Mouse (Mus musculus) kidney, embryonic 15.5 days (tissue): ENCODE results near the gene Rag2. TPM values are rescaled to one million over a fixed set of nuclear protein-coding genes. Genes with fewer than 3 reads are reported as not detected.
A peak's percentile ranks its signal among the peaks of the same experiment; 100 is the strongest.

Experiments
- ATAC-seq: fragments of 200-750 bp; cut with Nextera tagmentation; replicated peaks from 2 replicates; pipeline ENCODE4 v1.8.0; 2017; ENCODE audit warnings: moderate TSS enrichment; ENCODE audit not compliant: low FRiP score
- H3K27ac ChIP-seq: fragments of 300-500 bp; sonication (generic); 2 replicates; pipeline ENCODE4 v1.5.1; 2015; ENCODE audit warnings: mild to moderate bottlenecking, inconsistent platforms
- H3K27me3 ChIP-seq: fragments of 300-500 bp; sonication (generic); 2 replicates; pipeline ENCODE4 v1.6.1; 2015; ENCODE audit warnings: inconsistent platforms
- H3K36me3 ChIP-seq: fragments of 300-500 bp; sonication (generic); 2 replicates; pipeline ENCODE4 v1.6.1; 2015; ENCODE audit warnings: inconsistent platforms
- H3K4me1 ChIP-seq: fragments of 300-500 bp; sonication (generic); 2 replicates; pipeline ENCODE4 v1.6.1; 2015; ENCODE audit warnings: inconsistent platforms
- H3K4me2 ChIP-seq: fragments of 300-500 bp; sonication (generic); 2 replicates; pipeline ENCODE4 v1.6.1; 2015; ENCODE audit warnings: moderate library complexity, mild to moderate bottlenecking, inconsistent platforms
- H3K4me3 ChIP-seq: fragments of 300-500 bp; sonication (generic); replicated peaks from 2 replicates; pipeline ENCODE4 v1.5.1; 2015; ENCODE audit warnings: mild to moderate bottlenecking, inconsistent platforms
- H3K9ac ChIP-seq: fragments of 300-500 bp; sonication (generic); 2 replicates; pipeline ENCODE4 v1.6.1; 2015; ENCODE audit warnings: mild to moderate bottlenecking, inconsistent platforms
- H3K9me3 ChIP-seq: fragments of 300-500 bp; sonication (generic); replicated peaks from 2 replicates; pipeline ENCODE4 v1.6.1; 2016; ENCODE audit warnings: inconsistent platforms
- WGBS: fragments of 180-500 bp; shearing (Covaris S2); methylation state at CpG from one replicate; pipeline ENCODE4 v1.1.7; 2015; ENCODE audit warnings: mixed read lengths; 5-methylcytosine and 5-hydroxymethylcytosine counted together
- polyA plus RNA-seq: library from polyadenylated mRNA; unstranded; fragments of >200 nt; fragmentation: Nextera tagmentation; extraction: Ambion mirVana; gene quantifications from 2 replicates; pipeline ENCODE4 v1.2.1, GENCODE M21; 2015

Rag2 gene
- polyA plus RNA-seq, 1 experiment from 2014 or later, result 0.10 TPM

DNA sequence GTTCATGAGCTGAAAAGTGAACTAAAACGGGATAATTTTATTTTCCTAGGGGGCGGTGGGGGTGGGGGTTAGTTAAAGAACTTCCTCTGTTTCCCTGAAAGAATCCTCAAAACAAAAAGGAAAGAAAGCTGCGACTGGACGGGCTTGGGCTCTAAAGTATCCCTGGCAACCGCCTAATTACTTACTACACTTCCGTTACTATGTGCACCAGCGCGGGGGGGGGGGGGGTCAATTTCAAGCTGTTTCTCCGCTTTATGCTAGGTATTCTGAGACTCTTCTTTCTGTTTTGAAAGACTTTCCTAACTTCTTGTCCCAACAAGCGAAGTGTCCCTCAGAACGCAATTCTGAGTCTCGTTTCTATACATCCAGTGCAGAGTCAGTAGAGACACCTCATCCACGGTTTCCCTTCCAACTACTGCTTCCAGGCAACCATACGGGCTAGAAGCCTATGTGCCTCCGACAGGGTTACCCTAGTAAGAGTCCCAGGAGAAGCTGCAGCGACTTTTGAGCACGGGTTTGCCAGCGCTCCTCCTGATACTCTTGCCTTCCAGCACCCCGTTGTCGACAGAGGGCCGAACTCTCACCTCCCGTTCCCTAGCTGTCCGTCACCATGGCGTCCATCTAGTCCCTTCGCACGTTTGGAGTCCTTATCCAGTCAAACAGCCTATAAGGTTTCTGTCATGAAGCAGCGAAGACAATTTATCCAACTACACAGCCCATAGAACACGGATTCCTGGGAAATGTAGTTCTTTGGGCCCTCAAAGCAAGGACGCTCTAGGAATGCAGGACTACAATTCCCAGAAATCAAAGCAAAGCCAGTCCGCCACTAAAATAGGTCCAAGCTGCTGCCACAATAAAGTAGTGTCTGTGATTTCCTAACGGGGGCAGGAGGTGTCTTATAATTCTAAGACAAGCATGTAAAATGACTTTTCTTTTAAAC is 4.0 kb downstream of the Rag2 start:
- ATAC-seq, result peak; percentile 99
- Histone ChIP-seq H3K27me3 (no peaks in the 10 kb centered on the region), H3K9ac (peak overlapping the region; percentile 61), H3K27ac (peak overlapping the region; percentile 92), H3K36me3 (no peaks in the 10 kb centered on the region), H3K4me3 (peak overlapping the region; percentile 76), H3K4me1 (peaks cover 10% of the 10 kb centered on the region; the same call in 1 of the 2 replicates), H3K4me2 (peak overlapping the region; percentile 72), H3K9me3 (no peaks in the 10 kb centered on the region)
- WGBS, result under 1% methylated on average over 31 of the region's 31 CpGs

DNA sequence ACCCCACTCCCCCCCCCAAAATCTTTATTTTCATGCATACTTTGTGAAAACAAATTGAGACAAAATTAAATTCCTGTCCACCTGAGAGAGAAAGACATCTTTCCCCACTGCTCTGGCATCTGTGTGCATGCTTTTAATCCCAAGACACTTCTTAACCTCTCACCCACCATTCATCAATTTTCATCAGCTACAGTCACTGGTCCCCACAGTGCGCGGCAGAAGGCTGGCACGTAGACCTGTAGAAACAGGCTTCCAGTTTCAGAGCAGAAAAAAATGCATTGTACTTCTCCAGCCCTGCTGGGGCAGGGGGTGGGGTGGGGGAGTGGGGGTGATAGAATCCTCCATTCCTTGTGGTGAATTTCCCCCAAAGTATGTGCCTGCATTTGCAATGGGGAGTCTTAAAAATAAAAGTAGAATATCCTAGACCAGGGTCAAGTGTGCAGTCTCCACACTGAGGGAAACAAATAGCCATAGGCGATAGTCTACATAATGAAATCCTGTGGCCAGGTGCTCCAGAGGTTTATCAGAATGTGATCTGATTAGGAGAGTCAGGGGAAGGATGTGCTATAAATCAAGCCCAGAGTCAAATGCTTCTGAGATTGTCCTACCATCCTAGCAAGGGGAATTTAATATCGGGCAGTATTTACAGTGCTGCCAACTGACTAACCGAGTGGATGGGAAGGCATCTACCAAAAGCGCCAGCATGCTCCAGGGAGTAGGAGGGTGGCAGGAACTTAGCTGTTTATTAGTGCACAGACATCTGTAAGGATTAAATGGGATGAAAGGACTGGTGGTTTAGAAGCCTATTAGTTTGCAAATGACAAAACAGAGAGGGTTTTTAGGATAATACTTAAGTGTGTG is 14.7 kb downstream of the Rag2 start:
- 26% methylated on average over 7 of the region's 7 CpGs for WGBS
- H3K9me3 ChIP-seq, result no peaks in the 10 kb centered on the region
- no peak for ATAC-seq
- no peak overlapping the region for H3K27ac ChIP-seq
- H3K4me1 ChIP-seq, result peaks cover 5% of the 10 kb centered on the region; the same call in 1 of the 2 replicates
- H3K9ac ChIP-seq, result no peak overlapping the region
- no peak overlapping the region for H3K4me2 ChIP-seq
- no peaks in the 10 kb centered on the region for H3K36me3 ChIP-seq
- H3K4me3 ChIP-seq, result no peak overlapping the region
- no peaks in the 10 kb centered on the region for H3K27me3 ChIP-seq

GRCm38 (mm10) chr2:101639840-101640350 is 15.4 kb downstream of the Rag2 start:
- Histone ChIP-seq H3K4me1 (peaks cover 5% of the 10 kb centered on the region; the same call in 1 of the 2 replicates), H3K27me3 (no peaks in the 10 kb centered on the region), H3K9me3 (no peaks in the 10 kb centered on the region), H3K27ac (no peak overlapping the region), H3K9ac (no peak overlapping the region), H3K4me2 (no peak overlapping the region), H3K4me3 (no peak overlapping the region), H3K36me3 (no peaks in the 10 kb centered on the region)
- no peak for ATAC-seq
- 79% methylated on average over 3 of the region's 3 CpGs for WGBS

- Histone ChIP-seq H3K27ac (no peak overlapping the region), H3K4me2 (no peak overlapping the region), H3K4me1 (0 out of 2 replicates have a peak, but pooled peaks cover 4% of the 10 kb centered on the region), H3K27me3 (no peaks in the 10 kb centered on the region), H3K4me3 (no peak overlapping the region), H3K36me3 (no peaks in the 10 kb centered on the region), H3K9ac (no peak overlapping the region), H3K9me3 (no peaks in the 10 kb centered on the region)
- ATAC-seq, result no peak
- WGBS, result 89% methylated on average over 1 of the region's 1 CpGs
Observed at GRCm38 (mm10) chr2:101645841-101646240, 21.3 kb downstream of the Rag2 start.

GRCm38 (mm10) chr2:101648361-101648760 is 23.8 kb downstream of the Rag2 start:
- ATAC-seq, result no peak
- no peak overlapping the region for H3K27ac ChIP-seq
- no peak overlapping the region for H3K4me3 ChIP-seq
- 68% methylated on average over 2 of the region's 2 CpGs for WGBS
- no peak overlapping the region for H3K9ac ChIP-seq
- no peaks in the 10 kb centered on the region; the same call in 1 of the 2 replicates for H3K27me3 ChIP-seq
- peaks cover 10% of the 10 kb centered on the region; the same call in 1 of the 2 replicates for H3K4me1 ChIP-seq
- H3K36me3 ChIP-seq, result no peaks in the 10 kb centered on the region
- no peaks in the 10 kb centered on the region for H3K9me3 ChIP-seq
- no peak overlapping the region for H3K4me2 ChIP-seq

DNA sequence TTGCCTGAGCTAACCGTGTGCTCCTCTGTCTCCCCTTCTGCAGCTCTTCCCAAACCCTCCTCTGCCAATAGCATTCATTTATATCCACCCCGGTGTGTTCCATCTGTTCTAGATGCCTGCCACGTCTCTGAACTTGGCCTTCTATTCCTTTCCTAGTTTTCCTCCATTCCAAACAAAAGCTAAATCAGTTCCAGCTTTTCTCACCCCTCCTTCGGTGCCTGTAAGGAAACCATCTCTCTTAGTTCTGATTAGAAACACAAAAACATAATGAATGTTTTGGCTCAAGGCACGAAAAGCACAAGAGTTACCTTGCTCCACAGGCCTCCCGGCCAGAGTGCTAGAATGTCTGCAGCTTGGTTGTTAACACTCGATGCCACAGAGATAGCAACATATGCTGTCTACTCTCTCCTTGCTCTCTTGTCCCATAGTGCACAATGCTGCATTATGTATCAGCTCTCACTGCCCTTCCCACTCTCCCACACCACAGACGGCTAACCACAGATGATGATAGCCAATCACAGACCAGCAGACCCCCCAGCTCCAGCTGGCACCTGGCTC is 24.7 kb downstream of the Rag2 start, which contains the start of the genes Rag1 and B230118H07Rik:
Gene Rag1, minus strand, starts transcription at position 388 of the 558 bp plus-strand sequence.
Gene B230118H07Rik, minus strand, starts transcription at position 419 of the 558 bp plus-strand sequence.
- Histone ChIP-seq H3K4me3 (no peak within 1 kb of the TSS), H3K4me1 (peaks cover 10% of the 10 kb centered on the region; the same call in 1 of the 2 replicates), H3K9ac (no peak within 1 kb of the TSS), H3K27ac (no peak within 1 kb of the TSS), H3K27me3 (no peaks in the 10 kb centered on the region; the same call in 1 of the 2 replicates), H3K9me3 (no peaks in the 10 kb centered on the region), H3K4me2 (no peak within 1 kb of the TSS), H3K36me3 (no peaks in the 10 kb centered on the region)
- WGBS, result 38% methylated on average over 8 of the region's 8 CpGs
- ATAC-seq, result no peak

GRCm38 (mm10) chr2:101650446-101650845 is 25.9 kb downstream of the Rag2 start:
- Histone ChIP-seq H3K4me2 (no peak overlapping the region), H3K27ac (no peak overlapping the region), H3K9ac (no peak overlapping the region), H3K4me3 (no peak overlapping the region), H3K9me3 (no peaks in the 10 kb centered on the region), H3K27me3 (no peaks in the 10 kb centered on the region; the same call in 1 of the 2 replicates), H3K4me1 (peaks cover 10% of the 10 kb centered on the region; the same call in 1 of the 2 replicates), H3K36me3 (no peaks in the 10 kb centered on the region)
- no peak for ATAC-seq
- WGBS, result 54% methylated on average over 1 of the region's 1 CpGs

DNA sequence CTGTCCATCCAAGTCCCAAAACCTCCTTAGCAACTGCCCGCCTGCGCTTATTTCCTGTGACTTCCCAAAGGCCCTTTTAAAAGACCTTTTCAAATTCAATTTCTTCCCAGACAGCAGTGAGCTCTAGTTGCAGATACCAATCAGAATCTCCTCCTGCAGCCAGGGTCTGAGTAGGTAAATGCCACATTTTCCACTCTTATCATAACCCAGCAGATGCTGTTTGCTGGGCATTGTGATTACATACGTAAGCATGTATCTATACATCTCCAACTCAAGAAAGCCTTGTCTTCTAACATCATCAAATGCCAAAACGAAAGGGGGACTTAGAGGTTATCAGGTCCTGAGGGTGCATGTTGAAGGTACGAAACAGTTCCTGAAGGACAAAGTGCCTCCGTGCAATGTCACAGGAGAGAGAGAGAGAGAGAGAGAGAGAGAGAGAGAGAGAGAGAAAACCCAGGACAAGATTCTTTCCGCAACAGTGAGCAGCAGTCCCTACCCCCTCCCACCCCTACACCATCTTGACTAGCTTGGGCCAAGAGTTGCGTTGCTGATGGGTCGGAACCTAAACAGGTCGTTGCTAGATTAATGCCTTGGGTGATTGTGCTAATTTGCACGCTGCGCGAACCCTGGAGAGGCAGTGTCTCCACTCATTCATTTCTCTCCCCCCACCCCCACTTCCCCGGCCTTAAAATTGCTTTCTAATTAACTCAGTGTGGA is 27.8 kb downstream of the Rag2 start:
- H3K9ac ChIP-seq, result no peak overlapping the region

GRCm38 (mm10) chr2:101652921-101653597 is 28.5 kb downstream of the Rag2 start:
- Histone ChIP-seq H3K27ac (no peak overlapping the region), H3K36me3 (no peaks in the 10 kb centered on the region), H3K27me3 (no peaks in the 10 kb centered on the region; the same call in 1 of the 2 replicates), H3K4me1 (peaks cover 10% of the 10 kb centered on the region; the same call in 1 of the 2 replicates), H3K9ac (no peak overlapping the region), H3K9me3 (no peaks in the 10 kb centered on the region), H3K4me2 (peak overlapping the region; percentile 58), H3K4me3 (peak overlapping the region; percentile 26)
- WGBS, result 17% methylated on average over 14 of the region's 14 CpGs
- ATAC-seq, result peak; percentile 60; the same call in 1 of the 2 replicates

More for the DNA sequence above, 27.8 kb downstream of the Rag2 start:
- H3K36me3 ChIP-seq, result no peaks in the 10 kb centered on the region
- peak overlapping the region; percentile 26 for H3K4me3 ChIP-seq
- no peak overlapping the region for H3K27ac ChIP-seq
- no peaks in the 10 kb centered on the region; the same call in 1 of the 2 replicates for H3K27me3 ChIP-seq
- 41% methylated on average over 14 of the region's 14 CpGs for WGBS
- ATAC-seq, result peak; percentile 52; the same call in 1 of the 2 replicates
- peaks cover 10% of the 10 kb centered on the region; the same call in 1 of the 2 replicates for H3K4me1 ChIP-seq
- no peaks in the 10 kb centered on the region for H3K9me3 ChIP-seq
- peak overlapping the region; percentile 58 for H3K4me2 ChIP-seq

- no peak overlapping the region for H3K9ac ChIP-seq
- no peaks in the 10 kb centered on the region for H3K36me3 ChIP-seq
- H3K27ac ChIP-seq, result no peak overlapping the region
- no peak for ATAC-seq
- H3K4me3 ChIP-seq, result no peak overlapping the region
- H3K4me2 ChIP-seq, result no peak overlapping the region
- H3K4me1 ChIP-seq, result peaks cover 3% of the 10 kb centered on the region; the same call in 1 of the 2 replicates
- H3K27me3 ChIP-seq, result peaks cover 3% of the 10 kb centered on the region; the same call in 1 of the 2 replicates
- WGBS, result 74% methylated on average over 2 of the region's 2 CpGs
- H3K9me3 ChIP-seq, result no peaks in the 10 kb centered on the region
Observed at GRCm38 (mm10) chr2:101660536-101660935, 36.0 kb downstream of the Rag2 start.
